8 mouse cellular contexts compared by ENCODE assay signal in genomic region chr17:31058745-31059085, GRCm38 (mm10). TPM values are rescaled to one million over a fixed set of nuclear protein-coding genes. Genes with fewer than 3 reads are reported as not detected.
DNase-seq lines count a peak whose midpoint lies in the region; ATAC-seq and TF ChIP-seq lines count a peak whose summit lies in the region.

No protein-coding gene starts in this region.

- H3K27ac ChIP-seq in bone marrow macrophage, adult 2 months (ENCODE audit: insufficient read depth, low read depth, low read length) = peak overlapping the region; percentile 94
- peak overlapping the region; percentile 54 for H3K27ac ChIP-seq in forebrain, embryonic 12.5 days
- peak overlapping the region; percentile 81 for H3K27ac ChIP-seq in hindbrain, embryonic 10.5 days
- H3K27ac ChIP-seq in lung, embryonic 16.5 days (ENCODE audit: low read length) = peak overlapping the region; percentile 76

- peak; percentile 80 to 82 for DNase-seq in B cell, adult 2 months
- DNase-seq in hindbrain, embryonic 10.5 days (ENCODE audit: low spot score) = peak; percentile 46
- DNase-seq in layer of hippocampus, adult 9-11 months = peak; percentile 87
- peak; percentile 71 for DNase-seq in retina, adult 2 months (ENCODE audit: low read depth, low spot score)
- peak; percentile 79 to 85 for DNase-seq in thymus, postnatal 36 days

- H3K27me3 ChIP-seq in forebrain, embryonic 12.5 days = peaks cover 45% of the 10 kb centered on the region
- peaks cover 50% of the 10 kb centered on the region for H3K27me3 ChIP-seq in hindbrain, embryonic 10.5 days (ENCODE audit: insufficient read depth, poor library complexity, severe bottlenecking)
- peaks cover 30% of the 10 kb centered on the region for H3K27me3 ChIP-seq in lung, embryonic 16.5 days (ENCODE audit: control insufficient read depth, insufficient read depth, low read depth, low read length)

- WGBS in forebrain, embryonic 12.5 days = 1% methylated on average over 13 of the region's 13 CpGs
- WGBS in hindbrain, embryonic 10.5 days = 5% methylated on average over 13 of the region's 13 CpGs
- WGBS in lung, embryonic 16.5 days = 2% methylated on average over 13 of the region's 13 CpGs

- 0 out of 2 replicates have a peak, but pooled peaks cover under 1% of the 10 kb centered on the region for H3K9me3 ChIP-seq in forebrain, embryonic 12.5 days
- peaks cover 5% of the 10 kb centered on the region for H3K9me3 ChIP-seq in hindbrain, embryonic 10.5 days
- no peaks in the 10 kb centered on the region for H3K9me3 ChIP-seq in lung, embryonic 16.5 days (ENCODE audit: control insufficient read depth, low read length)

- TF ChIP-seq POLR2A in bone marrow macrophage, adult 2 months (IDR thresholded peaks at IDR 0.05; ENCODE audit: borderline replicate concordance, low read depth, low read length) = no peak

- peaks cover 27% of the 10 kb centered on the region for H3K4me1 ChIP-seq in bone marrow macrophage, adult 2 months (ENCODE audit: control insufficient read depth, insufficient read depth, low read length)
- peaks cover 41% of the 10 kb centered on the region for H3K4me1 ChIP-seq in forebrain, embryonic 12.5 days
- H3K4me1 ChIP-seq in hindbrain, embryonic 10.5 days (replicated peaks) = peaks cover 48% of the 10 kb centered on the region
- peaks cover 14% of the 10 kb centered on the region for H3K4me1 ChIP-seq in lung, embryonic 16.5 days (replicated peaks; ENCODE audit: control insufficient read depth, insufficient read depth, low read length)

- peak overlapping the region; percentile 97 for H3K4me3 ChIP-seq in bone marrow macrophage, adult 2 months (ENCODE audit: insufficient read depth, low read length)
- H3K4me3 ChIP-seq in forebrain, embryonic 12.5 days (replicated peaks) = peak overlapping the region; percentile 52
- H3K4me3 ChIP-seq in hindbrain, embryonic 10.5 days = peak overlapping the region; percentile 65
- peak overlapping the region; percentile 58 for H3K4me3 ChIP-seq in lung, embryonic 16.5 days (ENCODE audit: low read length)

- no peaks in the 10 kb centered on the region for H3K36me3 ChIP-seq in forebrain, embryonic 12.5 days (replicated peaks)
- no peaks in the 10 kb centered on the region for H3K36me3 ChIP-seq in hindbrain, embryonic 10.5 days
- no peaks in the 10 kb centered on the region for H3K36me3 ChIP-seq in lung, embryonic 16.5 days (ENCODE audit: control insufficient read depth, insufficient read depth, low read length)

- no peak for TF ChIP-seq CTCF in bone marrow macrophage, adult 2 months (IDR thresholded peaks at IDR 0.05; ENCODE audit: low read depth, low read length)

- peak overlapping the region; percentile 59 for H3K9ac ChIP-seq in forebrain, embryonic 12.5 days
- H3K9ac ChIP-seq in lung, embryonic 16.5 days (ENCODE audit: low read length) = peak overlapping the region; percentile 60

- H3K4me2 ChIP-seq in forebrain, embryonic 12.5 days = peak overlapping the region; percentile 79
- peak overlapping the region; percentile 87 for H3K4me2 ChIP-seq in lung, embryonic 16.5 days (ENCODE audit: low read depth, low read length)

- ATAC-seq in forebrain, embryonic 12.5 days (ENCODE audit: low FRiP score) = peak; percentile 19; the same call in 1 of the 2 replicates
- ATAC-seq in lung, embryonic 16.5 days (ENCODE audit: low read depth) = peak; percentile 32; the same call in 1 of the 2 replicates

RNA-seq across cellular contexts. Expression of gene Abcg1, which starts 1.2 kb away (rescaled TPM):
- 56.3 and 61.5 TPM in 2 replicates for polyA plus RNA-seq in bone marrow macrophage, adult 2 months (2012; ENCODE audit: insufficient read depth, insufficient read length, missing spikeins)
- polyA plus RNA-seq in forebrain, embryonic 12.5 days (2016; fragmentation: Nextera tagmentation; extraction: Ambion mirVana) = 16.2 and 16.5 TPM in 2 replicates
- polyA plus RNA-seq in hindbrain, embryonic 10.5 days (2016; fragmentation: Nextera tagmentation; extraction: Ambion mirVana) = 6.9 and 9.7 TPM in 2 replicates
- 12.9 and 15.1 TPM in 2 replicates for polyA plus RNA-seq in lung, embryonic 16.5 days (2015; fragmentation: Nextera tagmentation; extraction: Ambion mirVana)

Comparison
In these comparisons a context has a peak if more than half of its experiments do, and no peak if none do; other contexts are left out.
1. Peak in every context shown above with its lines: DNase-seq, ATAC-seq, H3K4me3 ChIP-seq and H3K27ac ChIP-seq.